Mouse (Mus musculus) liver, embryonic 14.5 days (tissue): ENCODE data around the gene Exoc3l.

ENCODE experiments used
- CTCF ChIP-seq: IDR thresholded peaks from 2 replicates; pipeline ENCODE4 v1.5.1; 2016; ENCODE audit warnings: antibody characterized with exemption, low read depth, control low read depth
- EP300 ChIP-seq: IDR thresholded peaks from 2 replicates; pipeline ENCODE4 v1.6.1; 2016; ENCODE audit warnings: antibody characterized with exemption, low read depth

- no peak for TF ChIP-seq CTCF
- TF ChIP-seq EP300 = no peak
Measured at GRCm38 (mm10) chr8:105252680-105253537, 43.0 kb downstream of the Exoc3l start.
